Mouse (Mus musculus) thymus, adult 2 months (tissue): ENCODE data around the gene Tnfaip2.

Experiments
- CTCF ChIP-seq: fragments of 200-500 bp; IDR thresholded peaks from 2 replicates; pipeline ENCODE4 v1.5.1; 2012; ENCODE audit warnings: mild to moderate bottlenecking, control low read depth, low read length, moderate library complexity, borderline replicate concordance; ENCODE audit not compliant: control insufficient read depth, poor library complexity, insufficient read depth; ENCODE audit errors: extremely low read depth
- POLR2A ChIP-seq: fragments of 200-500 bp; IDR thresholded peaks from 2 replicates; pipeline ENCODE4 v1.6.1; 2012; ENCODE audit warnings: mild to moderate bottlenecking, low read length, control low read depth, moderate library complexity; ENCODE audit not compliant: control insufficient read depth, poor library complexity, insufficient read depth; ENCODE audit errors: extremely low read depth

DNA sequence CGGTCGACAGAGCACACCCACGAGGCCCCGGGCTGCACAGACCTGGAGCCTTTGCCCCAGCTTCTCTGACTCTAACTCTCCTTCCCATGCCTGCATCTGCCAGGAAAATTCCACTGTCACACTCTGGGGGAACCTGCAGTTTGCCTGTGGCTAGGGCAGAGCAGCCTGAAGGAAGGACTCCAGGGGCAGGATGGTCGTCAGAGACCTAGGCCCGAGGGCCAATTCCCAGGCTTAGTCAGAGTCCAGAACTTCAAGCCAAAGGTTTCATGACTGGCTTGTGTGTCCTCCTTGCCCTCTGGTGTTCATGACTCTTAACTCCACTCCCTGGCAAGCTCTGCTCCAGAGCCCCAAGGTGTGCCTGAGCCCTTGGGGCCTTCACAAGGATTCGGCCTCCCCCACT is 25.9 kb downstream of the Tnfaip2 start:
- TF ChIP-seq CTCF (no peak), POLR2A (no peak)
